Mouse (Mus musculus) gastrocnemius, postnatal 14 days (tissue): Measurements from ENCODE around the gene Glipr1l2. TPM values are rescaled to one million over a fixed set of nuclear protein-coding genes. Genes with fewer than 3 reads are reported as not detected.

Source experiments
- total RNA-seq, 2 experiments: library from RNA; stranded (reverse); gene quantifications; 2 replicates each; pipeline ENCODE4 v1.2.3; 2021

Glipr1l2 gene
- total RNA-seq, 2 experiments from 2014 or later: not detected

Other genes starting within 250 kb of the Glipr1l2 start
- 10 to 100 TPM; 20.8 to 23.1 TPM for gene Krr1, start 110.7 kb upstream of the Glipr1l2 start, total RNA-seq
- gene Glipr1, start 80.7 kb upstream of the Glipr1l2 start, total RNA-seq: under 1 TPM in 1 of 2 experiments, not detected in 1; 0.22 TPM
- not detected for gene Glipr1l1, start 23.2 kb upstream of the Glipr1l2 start, total RNA-seq
- gene Glipr1l3, start 77.0 kb downstream of the Glipr1l2 start, total RNA-seq: not detected
- gene Caps2, start 80.3 kb downstream of the Glipr1l2 start, total RNA-seq: not detected
- under 1 TPM; 0.23 to 0.27 TPM for gene Kcnc2, start 187.8 kb downstream of the Glipr1l2 start, total RNA-seq